Comparison of ENCODE assay signal across 10 mouse cellular contexts in the genomic region with DNA sequence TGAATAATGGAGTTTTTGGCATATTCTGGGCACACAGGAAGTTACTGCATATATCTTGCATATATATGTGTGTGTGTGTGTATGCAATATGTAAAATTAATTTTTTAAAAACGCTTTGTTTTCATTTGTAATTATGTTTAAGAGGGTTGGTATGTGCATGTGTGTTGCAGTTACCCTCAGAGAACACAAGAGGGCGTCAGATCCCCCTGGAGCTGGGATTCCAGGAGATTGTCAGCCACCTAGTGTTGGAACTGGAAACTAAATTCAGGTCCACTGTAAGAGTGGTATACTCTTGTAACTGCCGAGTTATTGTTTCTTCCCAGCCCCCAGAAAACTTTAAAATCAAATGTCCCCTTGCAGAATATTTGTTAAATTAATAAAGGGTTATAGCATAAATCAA. TPM values are rescaled to one million over a fixed set of nuclear protein-coding genes. Genes with fewer than 3 reads are reported as not detected.
A peak's percentile ranks its signal among the peaks of the same experiment; 100 is the strongest.
DNase-seq lines count a peak whose midpoint lies in the region; TF ChIP-seq lines count a peak whose summit lies in the region.
"Had no signal": no experiment of that assay in that cellular context is flagged by ENCODE, and none has a peak within 500 bp of the region (broad histone marks: within the 10 kb centered on the region; RNA-seq: fewer than 3 reads in every experiment).

No protein-coding gene starts in this region.

- H3K36me3 ChIP-seq in kidney, adult 2 months (ENCODE audit: control insufficient read depth, insufficient read depth, low read length), result peaks cover 2% of the 10 kb centered on the region; the same call in 1 of the 2 replicates
- H3K36me3 ChIP-seq in C2C12 (ENCODE audit: control insufficient read depth, insufficient read depth), result peaks cover 98% of the 10 kb centered on the region

- H3ac ChIP-seq in C2C12 (ENCODE audit: control insufficient read depth, insufficient read length, low read depth), result no peak overlapping the region

- no peak for TF ChIP-seq POLR2A in kidney, adult 2 months (IDR thresholded peaks at IDR 0.05; ENCODE audit: low read depth, low read length)

- no peaks in the 10 kb centered on the region for H3K27me3 ChIP-seq in kidney, adult 2 months (replicated peaks; ENCODE audit: control insufficient read depth, insufficient read depth, low read length)
- H3K27me3 ChIP-seq in C2C12 (ENCODE audit: control insufficient read depth, insufficient read depth, insufficient read length), result no peaks in the 10 kb centered on the region
- H3K27me3 ChIP-seq: embryonic facial prominence, embryonic 15.5 days; limb, embryonic 15.5 days had no signal

- H3K27ac ChIP-seq in kidney, adult 2 months (ENCODE audit: insufficient read depth, low read depth, low read length), result no peak overlapping the region
- H3K27ac ChIP-seq: embryonic facial prominence, embryonic 15.5 days; limb, embryonic 15.5 days had no signal

- H3K4me3 ChIP-seq in kidney, adult 2 months (ENCODE audit: insufficient read depth, low read depth, low read length), result no peak overlapping the region
- H3K4me3 ChIP-seq in C2C12 (ENCODE audit: insufficient read depth, poor library complexity, severe bottlenecking), result no peak overlapping the region
- H3K4me3 ChIP-seq: embryonic facial prominence, embryonic 15.5 days; limb, embryonic 15.5 days had no signal

- H3K79me3 ChIP-seq in C2C12 (ENCODE audit: low read depth), result no peaks in the 10 kb centered on the region

- H3K4me1 ChIP-seq in kidney, adult 2 months (ENCODE audit: control insufficient read depth, insufficient read depth, low read length), result peaks cover 5% of the 10 kb centered on the region; the same call in 1 of the 2 replicates
- H3K4me1 ChIP-seq: limb, embryonic 15.5 days had no signal

- peak; percentile 57 for DNase-seq in kidney, adult 2 months
- no peak for DNase-seq in kidney, adult 11 months
- peak; percentile 26 for DNase-seq in T-cell, adult 2 months (ENCODE audit: low spot score)
- DNase-seq in lung, postnatal 10 days, result peak; percentile 69
- DNase-seq in urinary bladder, postnatal 4 days (ENCODE audit: low spot score in 2 of 2), result no peak
- no peak for DNase-seq in gastrocnemius, postnatal 4 days (ENCODE audit: low spot score in 2 of 2)
- DNase-seq in spleen, postnatal 4 days (ENCODE audit: low spot score in 2 of 2), result no peak

- 56% methylated on average over 3 of the region's 3 CpGs for WGBS in kidney, adult 2 months

- TF ChIP-seq CTCF in kidney, adult 2 months (conservative IDR thresholded peaks at IDR 0.05; ENCODE audit: insufficient read depth, insufficient read length, low read depth, low read length), result peak; percentile 82
- TF ChIP-seq CTCF in C2C12 (IDR thresholded peaks at IDR 0.05; ENCODE audit: control insufficient read depth, insufficient read depth, insufficient read length), result peak; percentile 89

- H3K79me2 ChIP-seq in C2C12 (ENCODE audit: control insufficient read depth, insufficient read depth), result no peaks in the 10 kb centered on the region

TF ChIP-seq in C2C12, 6 proteins besides CTCF, POLR2A, EP300 and RAD21:
- TF ChIP-seq MAX (IDR thresholded peaks at IDR 0.05) (peak; percentile 53), USF1 (IDR thresholded peaks at IDR 0.05; ENCODE audit: low read depth) (no peak), MYOG (IDR thresholded peaks at IDR 0.05; ENCODE audit: control insufficient read depth, extremely low read depth, insufficient read length) (no peak)

RNA-seq across cellular contexts. Expression of a gene that starts 46.6 kb away (rescaled TPM):
- 32.1 and 36.0 TPM in 2 replicates for polyA plus RNA-seq in kidney, adult 2 months (2012; rRNA removed)
- polyA plus RNA-seq in C2C12 (2012; fragmentation: generic; extraction: Trizol), result 32.8 TPM
- 100 to 1,000 TPM; 101 to 102 TPM for total RNA-seq in gastrocnemius, postnatal 4 days (2021)

Comparison
In these comparisons a context has a peak if more than half of its experiments do, and no peak if none do; other contexts are left out.
1. DNase-seq: peak in kidney, adult 2 months (single experiment), T-cell, adult 2 months (single experiment) and lung, postnatal 10 days (single experiment); none in kidney, adult 11 months (single experiment), urinary bladder, postnatal 4 days (0 of 2), gastrocnemius, postnatal 4 days (0 of 2) and spleen, postnatal 4 days (0 of 2).